Mouse (Mus musculus) ZHBTc4 (cell line): ENCODE results near the gene Il4.
"Not testable (repeated sequence)": the region's sequence is repeated elsewhere in the genome, so short reads cannot be mapped to it uniquely, and the experiment has no call there.

Source experiments
- DNase-seq: peaks from one replicate; pipeline ENCODE4 v3.0.0-alpha.2; 2011; ENCODE audit warnings: low read depth, low spot score

Gene Il4

DNA sequence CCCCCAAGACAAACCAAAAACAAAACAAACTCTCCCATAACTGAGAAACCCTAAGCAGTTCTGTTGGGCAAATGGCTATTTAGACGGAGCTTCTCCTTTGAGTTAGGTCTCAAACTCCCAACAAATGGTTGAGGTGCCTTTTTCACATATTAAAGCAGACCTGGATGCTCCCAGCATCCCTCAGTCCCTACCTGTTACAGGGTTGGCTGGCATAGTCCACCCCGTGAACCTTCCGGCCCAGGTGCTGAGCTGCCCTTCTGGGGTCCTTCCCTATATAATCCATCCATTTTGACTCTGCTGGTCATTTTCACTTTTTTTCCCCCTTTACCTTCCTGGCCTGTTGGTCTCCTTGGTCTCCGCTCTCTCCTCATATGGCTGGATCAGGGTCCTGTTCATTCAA, 51.8 kb downstream of the Il4 start:
- no peak for DNase-seq

DNA sequence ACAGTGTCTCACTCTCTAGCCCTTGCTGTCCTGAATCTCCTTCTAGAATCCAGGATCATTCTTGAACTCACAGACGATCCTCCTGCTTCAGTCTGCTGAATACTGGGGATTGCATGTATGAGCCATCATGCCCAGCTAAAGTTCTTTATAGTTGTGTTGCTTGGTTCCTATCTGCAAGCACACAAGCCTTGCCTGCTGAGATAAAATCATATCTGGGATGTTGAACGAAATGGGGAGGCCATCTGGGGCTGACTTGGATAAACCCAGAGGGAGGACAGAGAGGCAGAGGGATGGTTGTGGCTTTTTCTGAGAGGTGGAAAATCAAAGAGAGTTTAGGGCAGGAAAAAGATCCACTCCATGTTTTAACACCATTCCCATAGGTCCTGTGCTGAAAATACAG, 56.5 kb downstream of the Il4 start:
- no peak for DNase-seq

DNA sequence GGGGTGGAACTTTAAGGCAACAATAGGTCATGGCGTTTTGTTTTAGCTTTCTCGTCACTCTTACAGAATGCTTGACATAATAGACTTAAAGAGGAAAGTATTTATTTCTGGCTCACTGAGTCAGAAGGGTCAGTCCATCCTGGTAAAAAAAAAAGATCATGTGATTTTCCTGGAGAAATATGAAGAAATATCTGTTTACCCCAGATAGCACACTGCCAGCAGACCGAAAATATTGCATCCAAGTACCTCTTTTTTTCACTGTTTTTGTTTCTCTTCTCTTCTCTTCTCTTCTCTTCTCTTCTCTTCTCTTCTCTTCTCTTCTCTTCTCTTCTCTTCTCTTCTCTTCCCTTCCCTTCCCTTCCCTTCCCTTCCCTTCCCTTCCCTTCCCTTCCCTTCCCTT, 58.5 kb downstream of the Il4 start:
- not testable (repeated sequence) for DNase-seq

DNA sequence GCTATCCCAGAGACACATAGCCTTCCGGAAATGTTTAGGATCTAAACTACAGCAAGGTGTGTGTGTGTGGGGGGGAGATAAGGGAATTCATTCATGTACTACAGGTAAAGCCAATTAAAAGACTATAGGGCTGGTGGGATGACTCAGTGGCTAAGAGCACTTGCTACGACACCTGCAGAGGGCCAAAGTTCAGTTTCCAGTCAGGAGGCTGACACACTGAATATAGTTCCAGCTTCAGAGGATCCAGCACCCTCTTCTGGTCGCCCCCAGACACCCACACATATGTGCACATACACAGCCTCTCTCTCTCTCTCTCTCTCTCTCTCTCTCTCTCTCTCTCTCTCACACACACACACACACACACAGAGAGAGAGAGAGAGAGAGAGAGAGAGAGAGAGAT, 60.5 kb downstream of the Il4 start:
- not testable (repeated sequence) for DNase-seq

DNA sequence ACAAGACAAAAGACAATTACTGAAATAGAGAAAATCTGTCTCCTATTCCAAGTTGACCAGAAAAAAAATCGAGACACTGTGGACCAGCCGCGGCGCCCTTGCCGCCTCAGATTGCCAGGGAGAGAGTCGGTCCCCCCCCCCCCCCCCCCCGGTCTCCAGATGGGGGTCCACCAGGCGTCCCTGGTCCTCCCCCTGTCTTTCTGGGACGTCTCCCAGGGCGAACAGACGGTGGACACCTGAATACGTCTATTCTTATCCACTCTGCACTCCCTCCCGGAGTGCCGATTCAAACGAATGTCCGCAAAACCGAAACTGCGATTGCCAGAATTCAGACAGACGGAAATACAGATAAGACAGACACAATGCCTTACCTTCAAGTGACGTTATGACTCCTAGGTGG, 61.9 kb downstream of the Il4 start:
- not testable (repeated sequence) for DNase-seq
